Mouse (Mus musculus) liver, postnatal 0 days (tissue): ENCODE measurements around the gene Uba6. TPM values are rescaled to one million over a fixed set of nuclear protein-coding genes. Genes with fewer than 3 reads are reported as not detected.

Source experiments
- ATAC-seq: fragments of 200-750 bp; cut with Nextera tagmentation; 2 replicates; pipeline ENCODE4 v1.8.0; 2017; ENCODE audit warnings: mild to moderate bottlenecking, moderate library complexity
- DNase-seq: peaks from one replicate; pipeline ENCODE4 v3.0.0-alpha.2; 2016
- H3K27ac ChIP-seq: fragments of 300-500 bp; sonication (generic); 2 replicates; pipeline ENCODE4 v1.5.1; 2014; ENCODE audit warnings: antibody characterized with exemption, moderate library complexity, mild to moderate bottlenecking, low read depth
- H3K27me3 ChIP-seq: fragments of 300-500 bp; sonication (generic); 2 replicates; pipeline ENCODE4 v1.6.1; 2014; ENCODE audit warnings: low read length, control low read depth, mixed read lengths; ENCODE audit not compliant: insufficient read depth
- H3K36me3 ChIP-seq: fragments of 300-500 bp; sonication (generic); replicated peaks from 2 replicates; pipeline ENCODE4 v1.6.1; 2014; ENCODE audit warnings: mild to moderate bottlenecking, control low read depth, low read length, moderate library complexity, mixed read lengths; ENCODE audit not compliant: insufficient read depth
- H3K4me1 ChIP-seq: fragments of 300-500 bp; sonication (generic); 2 replicates; pipeline ENCODE4 v1.6.1; 2014; ENCODE audit warnings: antibody characterized with exemption, mild to moderate bottlenecking, control low read depth; ENCODE audit not compliant: insufficient read depth
- H3K4me2 ChIP-seq: fragments of 300-500 bp; sonication (generic); 2 replicates; pipeline ENCODE4 v1.6.1; 2014; ENCODE audit warnings: low read depth, mild to moderate bottlenecking, low read length, moderate library complexity, mixed read lengths
- H3K4me3 ChIP-seq: fragments of 300-500 bp; sonication (generic); 2 replicates; pipeline ENCODE4 v1.5.1; 2014; ENCODE audit warnings: low read depth, low read length
- H3K9ac ChIP-seq: fragments of 300-500 bp; sonication (generic); replicated peaks from 2 replicates; pipeline ENCODE4 v1.6.1; 2014; ENCODE audit warnings: mild to moderate bottlenecking, moderate library complexity
- H3K9me3 ChIP-seq: fragments of 300-500 bp; sonication (generic); 2 replicates; pipeline ENCODE4 v1.6.1; 2016; ENCODE audit warnings: mild to moderate bottlenecking, control low read depth, low read length, mixed read lengths
- CTCF ChIP-seq: sonication (generic); IDR thresholded peaks from 2 replicates; pipeline ENCODE4 v1.5.1; 2016; ENCODE audit warnings: antibody characterized with exemption, low read depth
- EP300 ChIP-seq: IDR thresholded peaks from 2 replicates; pipeline ENCODE4 v1.6.1; 2016; ENCODE audit warnings: antibody characterized with exemption, low read depth, mild to moderate bottlenecking
- WGBS: fragments of 180-500 bp; shearing (Covaris S2); extraction: QIAGEN DNeasy Blood & Tissue Kit; methylation state at CpG from one replicate; pipeline ENCODE4 v1.1.7; 2014; ENCODE audit not compliant: insufficient replicate concordance; 5-methylcytosine and 5-hydroxymethylcytosine counted together
- polyA plus RNA-seq: library from polyadenylated mRNA; unstranded; fragments of >200 nt; fragmentation: Nextera tagmentation; extraction: Ambion mirVana; gene quantifications from 2 replicates; pipeline ENCODE4 v1.2.1, GENCODE M21; 2015

Uba6 gene
- polyA plus RNA-seq, 1 experiment from 2014 or later: 1.9 TPM

- no peak overlapping the region for H3K9ac ChIP-seq
- no peak overlapping the region for H3K4me2 ChIP-seq
- no peak for TF ChIP-seq CTCF
- TF ChIP-seq EP300: no peak
- H3K9me3 ChIP-seq: no peaks in the 10 kb centered on the region
- 44% methylated on average over 2 of the region's 2 CpGs for WGBS
- no peaks in the 10 kb centered on the region for H3K36me3 ChIP-seq
- peaks cover 8% of the 10 kb centered on the region for H3K4me1 ChIP-seq
- ATAC-seq (no peak), DNase-seq (no peak)
- no peaks in the 10 kb centered on the region for H3K27me3 ChIP-seq
- H3K4me3 ChIP-seq: no peak overlapping the region
- peak overlapping the region; percentile 82; the same call in 1 of the 2 replicates for H3K27ac ChIP-seq
Measured at GRCm38 (mm10) chr5:86173778-86174177, 1.2 kb upstream of the Uba6 start.

GRCm38 (mm10) chr5:86172088-86172448 lies 535 bp downstream of the Uba6 start:
- Histone ChIP-seq H3K4me2 (peak overlapping the region; percentile 99), H3K36me3 (peaks cover 8% of the 10 kb centered on the region; the same call in 1 of the 2 replicates), H3K27me3 (no peaks in the 10 kb centered on the region), H3K9me3 (no peaks in the 10 kb centered on the region), H3K9ac (peak overlapping the region; percentile 66), H3K4me1 (peaks cover 8% of the 10 kb centered on the region), H3K4me3 (peak overlapping the region; percentile 70), H3K27ac (peak overlapping the region; percentile 82)
- WGBS: under 1% methylated on average over 13 of the region's 15 CpGs
- ATAC-seq (no peak; the same call in 1 of the 2 replicates), DNase-seq (no peak)
- TF ChIP-seq CTCF (no peak), EP300 (no peak)

- Histone ChIP-seq H3K9ac (no peak overlapping the region), H3K27ac (no peak overlapping the region)
Measured at GRCm38 (mm10) chr5:86129828-86130227, 42.8 kb downstream of the Uba6 start.

GRCm38 (mm10) chr5:86128749-86129148 lies 43.9 kb downstream of the Uba6 start:
- Histone ChIP-seq H3K27me3 (no peaks in the 10 kb centered on the region), H3K27ac (no peak overlapping the region), H3K4me3 (no peak overlapping the region), H3K9me3 (no peaks in the 10 kb centered on the region), H3K4me1 (no peaks in the 10 kb centered on the region), H3K4me2 (no peak overlapping the region), H3K36me3 (peaks cover 14% of the 10 kb centered on the region), H3K9ac (no peak overlapping the region)
- ATAC-seq (no peak), DNase-seq (no peak)
- TF ChIP-seq EP300 (no peak), CTCF (no peak)
- WGBS: 87% methylated on average over 1 of the region's 1 CpGs

More at GRCm38 (mm10) chr5:86129828-86130227, 42.8 kb downstream of the Uba6 start:
- H3K4me3 ChIP-seq: no peak overlapping the region
- no peak for TF ChIP-seq EP300
- TF ChIP-seq CTCF: no peak
- H3K27me3 ChIP-seq: no peaks in the 10 kb centered on the region
- H3K36me3 ChIP-seq: peaks cover 15% of the 10 kb centered on the region
- ATAC-seq: no peak
- H3K4me1 ChIP-seq: no peaks in the 10 kb centered on the region
- no peak overlapping the region for H3K4me2 ChIP-seq
- no peaks in the 10 kb centered on the region for H3K9me3 ChIP-seq
- DNase-seq: no peak

GRCm38 (mm10) chr5:86118457-86119094 lies 54.0 kb downstream of the Uba6 start:
- peaks cover 13% of the 10 kb centered on the region for H3K36me3 ChIP-seq
- H3K4me2 ChIP-seq: no peak overlapping the region
- ATAC-seq (no peak), DNase-seq (no peak)
- no peak overlapping the region for H3K27ac ChIP-seq
- 83% methylated on average over 9 of the region's 9 CpGs for WGBS
- TF ChIP-seq CTCF: no peak
- TF ChIP-seq EP300: no peak
- H3K4me1 ChIP-seq: no peaks in the 10 kb centered on the region
- no peaks in the 10 kb centered on the region for H3K9me3 ChIP-seq
- H3K4me3 ChIP-seq: no peak overlapping the region
- H3K9ac ChIP-seq: no peak overlapping the region
- no peaks in the 10 kb centered on the region for H3K27me3 ChIP-seq

- H3K36me3 ChIP-seq: 0 out of 2 replicates have a peak, but pooled peaks cover 5% of the 10 kb centered on the region
- ATAC-seq: no peak
- no peak overlapping the region for H3K27ac ChIP-seq
- no peaks in the 10 kb centered on the region for H3K4me1 ChIP-seq
- no peak overlapping the region for H3K9ac ChIP-seq
- no peaks in the 10 kb centered on the region for H3K9me3 ChIP-seq
- TF ChIP-seq CTCF (no peak), EP300 (no peak)
- H3K27me3 ChIP-seq: no peaks in the 10 kb centered on the region
- no peak overlapping the region for H3K4me2 ChIP-seq
- no peak overlapping the region for H3K4me3 ChIP-seq
- 72% methylated on average over 1 of the region's 1 CpGs for WGBS
- no peak for DNase-seq
Measured at GRCm38 (mm10) chr5:86113997-86114396, 58.6 kb downstream of the Uba6 start.

- H3K27me3 ChIP-seq: no peaks in the 10 kb centered on the region
- H3K4me2 ChIP-seq: no peak overlapping the region
- no peak overlapping the region for H3K27ac ChIP-seq
- DNase-seq (no peak), ATAC-seq (no peak)
- WGBS: 73% methylated on average over 2 of the region's 2 CpGs
- no peaks in the 10 kb centered on the region for H3K4me1 ChIP-seq
- TF ChIP-seq EP300: no peak
- TF ChIP-seq CTCF: no peak
- H3K4me3 ChIP-seq: no peak overlapping the region
- H3K36me3 ChIP-seq: peaks cover 7% of the 10 kb centered on the region; the same call in 1 of the 2 replicates
- H3K9me3 ChIP-seq: no peaks in the 10 kb centered on the region
- no peak overlapping the region for H3K9ac ChIP-seq
Measured at GRCm38 (mm10) chr5:86113037-86113436, 59.6 kb downstream of the Uba6 start.
